Mouse (Mus musculus): ENCODE data around the gene Sgk1. TPM values are rescaled to one million over a fixed set of nuclear protein-coding genes. Genes with fewer than 3 reads are reported as not detected.

The Sgk1 gene
- total and polyA plus RNA-seq, 2 experiments from 2014 or later: 46.6 to 65.4 TPM

DNA sequence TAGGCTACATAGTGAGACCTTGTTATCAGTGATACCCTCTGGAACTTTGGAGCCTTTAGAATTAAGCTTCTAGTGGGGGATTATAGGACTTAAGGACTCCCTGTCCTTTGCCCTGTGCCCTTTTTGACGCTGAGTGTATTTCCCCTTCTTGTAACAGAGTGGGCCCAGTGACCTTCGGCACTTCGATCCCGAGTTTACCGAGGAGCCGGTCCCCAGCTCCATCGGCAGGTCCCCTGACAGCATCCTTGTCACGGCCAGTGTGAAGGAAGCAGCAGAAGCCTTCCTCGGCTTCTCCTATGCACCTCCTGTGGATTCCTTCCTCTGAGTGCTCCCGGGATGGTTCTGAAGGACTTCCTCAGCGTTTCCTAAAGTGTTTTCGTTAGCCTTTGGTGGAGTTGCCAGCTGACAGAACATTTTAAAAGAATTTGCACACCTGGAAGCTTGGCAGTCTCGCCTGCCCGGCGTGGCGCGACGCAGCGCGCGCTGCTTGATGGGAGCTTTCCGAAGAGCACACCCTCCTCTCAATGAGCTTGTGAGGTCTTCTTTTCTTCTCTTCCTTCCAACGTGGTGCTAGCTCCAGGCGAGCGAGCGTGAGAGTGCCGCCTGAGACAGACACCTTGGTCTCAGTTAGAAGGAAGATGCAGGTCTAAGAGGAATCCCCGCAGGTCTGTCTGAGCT lies 116.7 kb downstream of the Sgk1 start:
- H3K9me3 ChIP-seq (ENCODE audit: low read length): no peaks in the 10 kb centered on the region
- H3K27me3 ChIP-seq (ENCODE audit: insufficient read depth, low read length): no peaks in the 10 kb centered on the region
- ATAC-seq (ENCODE audit: low FRiP score): no peak
- peak overlapping the region; percentile 31 for H3K4me2 ChIP-seq (ENCODE audit: low read depth, low read length, poor library complexity, severe bottlenecking)
- peaks cover 18% of the 10 kb centered on the region; the same call in 1 of the 2 replicates for H3K36me3 ChIP-seq (ENCODE audit: insufficient read depth, low read length)
- WGBS: 72% methylated on average over 28 of the region's 28 CpGs
- no peaks in the 10 kb centered on the region for H3K4me1 ChIP-seq (ENCODE audit: insufficient read depth, low read length)
- DNase-seq (ENCODE audit: low spot score): no peak
- no peak overlapping the region for H3K27ac ChIP-seq (ENCODE audit: low read depth, low read length)
- peak overlapping the region; percentile 14; the same call in 1 of the 2 replicates for H3K4me3 ChIP-seq (ENCODE audit: low read depth, low read length)
- 0 out of 2 replicates have a peak overlapping the region, but pooled peaks have one; percentile 25 for H3K9ac ChIP-seq (replicated peaks; ENCODE audit: low read length, poor library complexity, severe bottlenecking)
- no peak for TF ChIP-seq CTCF (IDR thresholded peaks at IDR 0.05)

DNA sequence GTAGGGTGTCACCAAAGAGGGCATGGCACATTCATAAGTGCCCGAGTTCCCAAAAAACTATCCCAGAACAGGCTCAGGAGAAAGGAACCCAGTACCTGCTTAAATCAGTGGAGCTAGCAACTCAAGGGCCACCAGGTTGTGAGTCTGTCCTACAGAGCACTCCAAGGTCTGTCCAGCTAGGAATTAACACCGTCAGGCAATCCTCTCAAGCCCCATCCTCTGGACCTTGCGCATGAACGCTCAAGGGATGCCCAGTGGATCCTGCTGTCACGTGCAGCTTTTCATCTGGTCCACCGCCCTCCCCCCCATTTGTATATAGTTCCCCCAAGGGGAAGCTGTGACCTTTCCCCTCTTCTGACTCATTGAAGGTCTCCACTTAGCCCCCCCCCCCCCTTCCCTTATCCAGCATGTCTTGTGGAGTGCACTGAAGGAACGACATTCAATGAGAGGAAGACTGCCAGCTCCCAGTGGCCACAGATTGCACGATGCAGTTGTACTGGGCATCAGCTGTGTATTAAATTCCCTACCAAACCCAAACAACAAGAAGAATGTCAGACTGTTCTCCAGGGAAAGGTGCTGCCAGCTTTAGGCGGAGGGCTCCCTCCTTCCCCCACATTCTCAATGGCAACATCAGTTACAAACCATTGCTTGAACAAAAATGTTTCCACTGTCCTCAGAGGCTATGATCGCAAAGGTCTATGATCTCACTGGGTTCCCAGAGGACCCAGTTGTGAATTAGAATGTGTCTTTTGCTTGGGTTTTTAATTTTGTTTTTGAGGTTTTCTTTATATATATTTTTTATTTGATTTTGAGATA lies 118.7 kb downstream of the Sgk1 start:
- no peak overlapping the region for H3K4me2 ChIP-seq (ENCODE audit: low read depth, low read length, poor library complexity, severe bottlenecking)
- peaks cover 18% of the 10 kb centered on the region; the same call in 1 of the 2 replicates for H3K36me3 ChIP-seq (ENCODE audit: insufficient read depth, low read length)
- H3K27me3 ChIP-seq (ENCODE audit: insufficient read depth, low read length): no peaks in the 10 kb centered on the region
- DNase-seq (ENCODE audit: low spot score) (no peak), ATAC-seq (ENCODE audit: low FRiP score) (no peak)
- no peak overlapping the region for H3K4me3 ChIP-seq (ENCODE audit: low read depth, low read length)
- no peak for TF ChIP-seq CTCF (IDR thresholded peaks at IDR 0.05)
- no peaks in the 10 kb centered on the region for H3K4me1 ChIP-seq (ENCODE audit: insufficient read depth, low read length)
- H3K9ac ChIP-seq (replicated peaks; ENCODE audit: low read length, poor library complexity, severe bottlenecking): no peak overlapping the region
- no peak overlapping the region for H3K27ac ChIP-seq (ENCODE audit: low read depth, low read length)
- WGBS: 65% methylated on average over 10 of the region's 10 CpGs
- H3K9me3 ChIP-seq (ENCODE audit: low read length): no peaks in the 10 kb centered on the region

DNA sequence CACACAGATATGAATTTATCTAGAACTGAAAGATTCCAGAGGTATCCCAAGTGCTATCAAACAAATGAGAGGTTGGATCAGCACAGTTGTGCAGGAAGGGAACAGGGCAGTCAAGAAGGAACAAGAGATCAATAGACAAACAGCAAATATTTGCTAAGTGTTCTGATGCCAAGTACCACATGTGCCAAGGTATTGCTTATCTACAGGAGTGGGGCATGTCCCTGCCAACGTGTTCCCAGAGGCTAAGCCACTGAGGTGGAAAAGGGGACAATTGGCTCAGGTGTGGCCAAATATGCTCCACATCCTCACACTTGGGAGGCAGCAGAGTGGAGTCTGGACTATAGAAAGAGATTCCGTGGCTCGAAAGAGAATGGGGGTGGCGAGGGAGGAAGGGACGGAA lies 119.6 kb downstream of the Sgk1 start:
- no peak for ATAC-seq (ENCODE audit: low FRiP score)
- Histone ChIP-seq H3K27ac (ENCODE audit: low read depth, low read length) (no peak overlapping the region), H3K36me3 (ENCODE audit: insufficient read depth, low read length) (peaks cover 16% of the 10 kb centered on the region; the same call in 1 of the 2 replicates), H3K4me2 (ENCODE audit: low read depth, low read length, poor library complexity, severe bottlenecking) (no peak overlapping the region), H3K27me3 (ENCODE audit: insufficient read depth, low read length) (no peaks in the 10 kb centered on the region), H3K4me1 (ENCODE audit: insufficient read depth, low read length) (no peaks in the 10 kb centered on the region), H3K9ac (replicated peaks; ENCODE audit: low read length, poor library complexity, severe bottlenecking) (no peak overlapping the region), H3K9me3 (ENCODE audit: low read length) (no peaks in the 10 kb centered on the region), H3K4me3 (ENCODE audit: low read depth, low read length) (no peak overlapping the region)
- WGBS: 86% methylated on average over 3 of the region's 5 CpGs
- no peak for DNase-seq (ENCODE audit: low spot score)
- no peak for TF ChIP-seq CTCF (IDR thresholded peaks at IDR 0.05)

DNA sequence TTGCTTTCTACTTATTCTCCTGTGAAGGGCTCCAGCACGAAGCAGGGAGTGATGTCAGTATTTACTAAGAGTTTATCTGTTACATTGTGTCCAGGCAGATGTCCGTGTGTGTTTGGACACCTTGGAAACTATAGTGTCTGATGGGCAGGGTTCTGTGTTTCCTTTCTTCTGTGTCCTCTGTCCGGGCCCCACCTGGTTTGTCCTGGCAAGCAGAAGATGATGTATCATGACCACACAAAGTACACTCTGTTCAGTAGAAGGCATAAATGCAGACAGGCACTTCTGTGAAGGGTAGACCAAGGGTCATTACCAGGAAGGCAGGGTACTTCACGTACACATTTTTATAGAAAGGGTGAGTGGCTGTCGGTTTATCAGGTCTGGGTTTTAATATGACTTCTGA lies 122.8 kb downstream of the Sgk1 start:
- DNase-seq (ENCODE audit: low spot score): no peak
- Histone ChIP-seq H3K36me3 (ENCODE audit: insufficient read depth, low read length) (no peaks in the 10 kb centered on the region), H3K9ac (replicated peaks; ENCODE audit: low read length, poor library complexity, severe bottlenecking) (no peak overlapping the region), H3K27ac (ENCODE audit: low read depth, low read length) (no peak overlapping the region), H3K27me3 (ENCODE audit: insufficient read depth, low read length) (no peaks in the 10 kb centered on the region), H3K4me1 (ENCODE audit: insufficient read depth, low read length) (no peaks in the 10 kb centered on the region), H3K4me3 (ENCODE audit: low read depth, low read length) (no peak overlapping the region), H3K9me3 (ENCODE audit: low read length) (no peaks in the 10 kb centered on the region), H3K4me2 (ENCODE audit: low read depth, low read length, poor library complexity, severe bottlenecking) (no peak overlapping the region)
- TF ChIP-seq CTCF (IDR thresholded peaks at IDR 0.05): no peak
- ATAC-seq (ENCODE audit: low FRiP score): no peak
- 85% methylated on average over 5 of the region's 5 CpGs for WGBS

DNA sequence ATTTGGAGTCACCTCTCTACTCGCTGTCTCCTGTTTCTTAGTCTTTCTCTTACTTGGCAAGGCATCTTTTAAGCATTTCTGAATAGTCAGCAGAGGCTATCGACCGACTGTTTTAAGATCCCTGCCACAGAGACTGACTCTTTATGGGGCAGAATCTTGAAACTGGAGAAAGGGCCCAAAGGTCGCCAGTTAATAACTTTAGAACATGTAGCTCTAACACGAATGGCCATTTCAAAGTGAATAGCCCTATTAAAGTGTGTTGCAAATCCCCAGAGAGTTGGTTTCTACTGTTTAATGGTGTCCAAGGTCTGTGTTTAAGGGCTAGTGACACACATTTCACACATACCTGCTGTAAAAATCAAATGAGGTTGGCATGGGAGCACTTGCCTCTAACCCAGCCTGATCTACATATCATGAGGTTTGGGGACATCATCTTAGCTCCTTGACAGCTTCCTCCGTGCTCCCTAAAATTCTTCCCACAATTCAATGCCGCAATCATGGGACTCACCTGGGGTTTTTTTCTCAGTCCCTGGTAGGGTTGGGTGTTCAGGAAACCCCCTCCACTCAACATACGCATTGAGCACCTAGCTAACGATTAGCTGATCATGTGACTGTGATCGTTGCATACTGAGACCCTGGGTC lies 125.3 kb downstream of the Sgk1 start:
- no peak overlapping the region for H3K27ac ChIP-seq (ENCODE audit: low read depth, low read length)
- H3K27me3 ChIP-seq (ENCODE audit: insufficient read depth, low read length): no peaks in the 10 kb centered on the region
- H3K4me3 ChIP-seq (ENCODE audit: low read depth, low read length): no peak overlapping the region
- DNase-seq (ENCODE audit: low spot score) (no peak), ATAC-seq (ENCODE audit: low FRiP score) (no peak)
- 87% methylated on average over 10 of the region's 10 CpGs for WGBS
- no peaks in the 10 kb centered on the region for H3K9me3 ChIP-seq (ENCODE audit: low read length)
- H3K9ac ChIP-seq (replicated peaks; ENCODE audit: low read length, poor library complexity, severe bottlenecking): no peak overlapping the region
- H3K4me2 ChIP-seq (ENCODE audit: low read depth, low read length, poor library complexity, severe bottlenecking): no peak overlapping the region
- no peaks in the 10 kb centered on the region for H3K36me3 ChIP-seq (ENCODE audit: insufficient read depth, low read length)
- no peak for TF ChIP-seq CTCF (IDR thresholded peaks at IDR 0.05)
- H3K4me1 ChIP-seq (ENCODE audit: insufficient read depth, low read length): no peaks in the 10 kb centered on the region

DNA sequence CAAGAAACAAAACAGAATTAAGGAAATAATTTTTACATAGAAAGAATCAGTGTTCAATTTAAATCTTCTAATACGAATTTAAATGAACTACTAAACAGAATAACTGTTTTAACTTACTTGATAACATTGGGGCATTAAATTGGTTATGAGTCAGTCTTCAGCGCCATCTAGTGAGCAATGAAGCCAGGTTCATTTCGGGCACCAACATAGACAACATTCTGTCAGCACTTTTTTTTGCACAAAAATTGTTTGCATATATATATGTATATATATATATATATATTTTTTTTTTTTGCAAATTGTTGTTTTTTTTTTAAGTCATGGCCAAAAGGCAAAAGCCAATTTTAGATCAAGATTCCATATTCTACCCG lies 125.8 kb downstream of the Sgk1 start:
- Histone ChIP-seq H3K27ac (ENCODE audit: low read depth, low read length) (no peak overlapping the region), H3K36me3 (ENCODE audit: insufficient read depth, low read length) (no peaks in the 10 kb centered on the region), H3K9ac (replicated peaks; ENCODE audit: low read length, poor library complexity, severe bottlenecking) (no peak overlapping the region), H3K27me3 (ENCODE audit: insufficient read depth, low read length) (no peaks in the 10 kb centered on the region), H3K4me1 (ENCODE audit: insufficient read depth, low read length) (no peaks in the 10 kb centered on the region), H3K4me3 (ENCODE audit: low read depth, low read length) (no peak overlapping the region), H3K4me2 (ENCODE audit: low read depth, low read length, poor library complexity, severe bottlenecking) (no peak overlapping the region), H3K9me3 (ENCODE audit: low read length) (no peaks in the 10 kb centered on the region)
- WGBS: 41% methylated on average over 4 of the region's 4 CpGs
- peak; percentile 79 for DNase-seq (ENCODE audit: low spot score)
- TF ChIP-seq CTCF (IDR thresholded peaks at IDR 0.05): peak; percentile 83
- no peak for ATAC-seq (ENCODE audit: low FRiP score)

All from midbrain, postnatal 0 days (tissue).